Mouse (Mus musculus): ENCODE data around the gene Osbpl8.
"Not testable (repeated sequence)": the region's sequence is repeated elsewhere in the genome, so short reads cannot be mapped to it uniquely, and the experiment has no call there.

The Osbpl8 gene

DNA sequence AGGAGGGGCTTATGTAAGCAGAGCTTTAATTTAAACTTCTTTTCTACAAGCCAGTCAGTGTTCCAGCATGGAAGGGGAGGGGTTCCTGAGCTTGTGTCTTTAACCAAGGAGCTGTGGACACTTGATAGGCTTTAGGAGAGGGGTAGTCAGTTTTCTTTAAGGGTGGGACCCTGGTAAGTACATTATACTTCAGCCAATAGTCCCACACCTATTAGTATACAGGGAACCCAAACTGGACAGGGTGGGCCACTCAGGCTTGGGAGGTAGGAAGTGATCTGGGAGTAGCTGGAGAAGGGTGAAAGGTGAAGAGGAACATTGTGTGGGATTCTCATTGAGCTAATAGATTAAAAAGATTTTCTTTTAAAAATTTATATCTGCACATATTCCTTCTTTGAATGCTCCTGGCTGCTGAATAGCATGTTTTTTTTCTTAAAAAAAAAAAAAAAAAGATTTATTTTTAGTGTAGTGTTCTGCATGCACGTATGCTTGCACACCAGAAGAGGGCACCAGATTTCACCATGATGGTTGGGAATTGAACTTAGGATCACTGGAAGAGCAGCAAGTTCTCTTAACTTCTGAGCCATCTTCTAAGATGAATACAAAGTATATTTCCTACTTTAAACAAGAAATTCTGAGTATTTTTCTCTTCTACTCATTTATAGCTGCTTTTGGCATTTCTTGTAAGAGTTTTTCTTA is 21.2 kb downstream of the Osbpl8 start:
- DNase-seq (ENCODE audit: low spot score) = no peak

- no peak for DNase-seq (ENCODE audit: low spot score)
Measured at GRCm38 (mm10) chr10:111189022-111189555, 24.5 kb downstream of the Osbpl8 start.

DNA sequence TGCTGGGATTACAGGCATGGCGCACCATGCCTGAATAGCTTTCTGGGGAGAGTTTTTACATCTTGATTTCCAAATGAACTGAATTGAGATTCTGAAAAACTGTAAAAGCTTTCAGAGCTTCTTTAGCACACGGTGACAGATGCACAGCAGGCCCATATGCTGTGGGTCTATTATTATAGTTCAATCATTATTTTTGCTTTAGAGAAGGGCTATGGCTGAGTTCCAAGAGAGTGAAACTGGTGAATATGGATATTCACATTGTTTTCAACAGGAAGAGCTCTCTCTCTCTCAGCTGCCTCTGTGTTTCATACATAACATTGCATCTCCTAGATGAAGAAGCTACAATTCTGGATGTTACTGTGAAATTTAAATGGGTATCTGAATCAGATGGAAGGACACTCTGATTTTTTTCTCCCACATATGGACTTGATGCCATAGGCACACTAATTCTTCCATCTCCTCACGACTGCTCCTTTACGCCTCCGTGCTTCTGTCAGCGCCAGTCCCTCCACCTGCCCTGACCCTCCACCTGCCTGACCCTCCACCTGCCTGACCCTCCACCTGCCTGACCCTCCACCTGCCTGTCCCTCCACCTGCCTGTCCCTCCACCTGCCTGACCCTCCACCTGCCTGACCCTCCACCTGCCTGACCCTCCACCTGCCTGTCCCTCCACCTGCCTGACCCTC is 25.7 kb downstream of the Osbpl8 start:
- DNase-seq (ENCODE audit: low spot score) = no peak

- DNase-seq (ENCODE audit: low spot score) = no peak
Measured at GRCm38 (mm10) chr10:111193536-111193935, 29.0 kb downstream of the Osbpl8 start.

DNA sequence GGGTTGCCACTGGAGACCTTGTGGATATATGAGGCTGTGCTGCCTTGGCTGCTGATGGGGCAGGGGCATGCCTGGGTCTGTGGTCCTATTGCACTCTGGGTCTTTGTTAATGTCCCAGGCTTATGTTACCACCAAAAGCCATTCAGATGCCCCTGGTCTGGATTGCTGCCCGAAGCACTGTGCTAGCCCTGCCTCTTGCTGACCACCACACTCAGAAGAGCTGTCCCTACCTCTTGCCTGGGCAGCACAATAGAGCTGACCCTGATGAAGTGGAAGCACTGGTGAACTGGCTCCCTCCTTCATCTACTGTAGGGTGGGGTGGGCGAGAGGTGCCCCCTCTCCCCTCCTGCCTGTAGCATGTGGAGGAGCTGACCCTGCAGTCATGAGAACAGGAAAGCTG is 31.6 kb downstream of the Osbpl8 start:
- no peak for DNase-seq (ENCODE audit: low spot score)

DNA sequence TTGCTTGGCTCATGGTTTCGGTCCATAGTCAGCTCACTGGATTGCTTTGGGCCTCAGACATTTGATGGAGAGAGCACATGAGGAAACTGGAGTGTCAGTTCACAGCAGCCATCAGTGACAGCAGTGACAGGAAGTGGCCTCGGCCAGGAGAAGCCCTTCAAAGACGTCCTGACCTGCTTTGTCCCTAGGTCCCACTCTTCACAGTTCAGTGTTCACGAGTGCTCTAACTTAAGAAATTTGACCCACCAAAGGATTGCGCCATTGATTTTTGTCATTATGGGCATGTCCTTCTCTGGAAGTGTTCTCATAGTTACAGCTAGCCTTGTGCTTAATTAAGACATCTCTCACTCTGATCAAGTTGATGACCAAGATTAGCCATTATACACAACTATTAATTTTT is 34.2 kb downstream of the Osbpl8 start:
- not testable (repeated sequence) for DNase-seq (ENCODE audit: low spot score)

DNA sequence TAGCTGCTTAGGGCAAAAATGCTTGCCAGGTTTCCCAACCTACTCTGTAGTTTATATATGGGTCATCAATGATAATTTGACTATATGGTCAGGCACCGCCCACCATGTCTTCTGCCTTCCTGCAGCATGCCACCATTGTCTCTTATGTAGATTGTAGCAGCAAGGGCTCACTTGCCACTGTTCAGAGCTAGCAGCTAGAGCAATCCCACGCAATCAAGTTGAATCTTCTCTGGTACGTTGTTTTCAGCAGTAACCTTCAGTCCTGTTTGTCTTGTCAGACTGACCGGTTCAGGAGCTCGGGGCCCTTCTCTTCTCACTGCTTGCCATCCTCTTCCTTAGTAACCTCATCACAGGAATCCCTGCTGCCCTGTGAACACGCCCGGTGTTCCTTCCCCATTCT is 36.6 kb downstream of the Osbpl8 start:
- no peak for DNase-seq (ENCODE audit: low spot score)

DNA sequence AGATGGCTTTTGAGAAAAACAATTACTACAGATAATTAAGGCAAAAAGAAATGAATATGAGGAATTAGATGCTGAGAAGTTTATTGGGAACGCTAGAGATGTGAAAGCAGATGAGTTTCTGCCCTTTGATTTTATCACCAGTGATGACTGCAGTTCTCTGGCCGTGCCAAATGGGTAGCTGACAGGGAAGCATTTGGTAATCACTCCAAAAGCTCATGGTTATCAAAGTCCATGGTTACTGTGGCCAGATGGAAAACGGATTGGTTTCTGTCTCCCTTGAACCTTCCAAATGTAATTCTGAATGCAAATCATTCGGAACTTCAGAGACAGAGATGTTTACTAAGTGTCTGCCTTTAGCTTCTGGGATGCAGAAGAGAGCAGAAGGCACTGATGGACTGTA is 37.1 kb downstream of the Osbpl8 start:
- no peak for DNase-seq (ENCODE audit: low spot score)

GRCm38 (mm10) chr10:111204089-111204488 is 39.5 kb downstream of the Osbpl8 start:
- no peak for DNase-seq (ENCODE audit: low spot score)

DNA sequence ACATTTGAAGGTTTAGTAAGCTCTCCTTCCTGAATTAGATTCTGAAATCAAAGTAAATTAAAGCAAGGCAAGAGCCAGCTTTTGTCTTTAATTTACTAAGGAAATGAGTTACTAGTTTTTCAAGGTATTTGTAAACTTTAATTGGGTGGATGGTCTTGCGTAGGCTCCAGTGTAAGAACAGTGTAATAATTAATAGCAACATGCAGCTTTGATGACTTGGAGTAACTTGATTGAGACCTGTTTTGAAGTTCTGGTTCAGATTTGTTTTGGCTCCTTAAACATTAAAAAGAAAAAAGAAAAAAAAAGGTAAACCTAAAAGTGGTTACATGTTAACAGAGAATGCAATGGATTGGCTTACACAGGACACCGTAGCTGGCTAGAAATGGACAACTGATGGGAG is 40.9 kb downstream of the Osbpl8 start:
- DNase-seq (ENCODE audit: low spot score) = no peak

- DNase-seq (ENCODE audit: low spot score) = no peak
Measured at GRCm38 (mm10) chr10:111207386-111207785, 42.8 kb downstream of the Osbpl8 start.

GRCm38 (mm10) chr10:111214084-111214483 is 49.5 kb downstream of the Osbpl8 start:
- no peak for DNase-seq (ENCODE audit: low spot score)

- no peak for DNase-seq (ENCODE audit: low spot score)
Measured at GRCm38 (mm10) chr10:111214696-111215095, 50.1 kb downstream of the Osbpl8 start.

GRCm38 (mm10) chr10:111215572-111215971 is 51.0 kb downstream of the Osbpl8 start:
- no peak for DNase-seq (ENCODE audit: low spot score)

DNA sequence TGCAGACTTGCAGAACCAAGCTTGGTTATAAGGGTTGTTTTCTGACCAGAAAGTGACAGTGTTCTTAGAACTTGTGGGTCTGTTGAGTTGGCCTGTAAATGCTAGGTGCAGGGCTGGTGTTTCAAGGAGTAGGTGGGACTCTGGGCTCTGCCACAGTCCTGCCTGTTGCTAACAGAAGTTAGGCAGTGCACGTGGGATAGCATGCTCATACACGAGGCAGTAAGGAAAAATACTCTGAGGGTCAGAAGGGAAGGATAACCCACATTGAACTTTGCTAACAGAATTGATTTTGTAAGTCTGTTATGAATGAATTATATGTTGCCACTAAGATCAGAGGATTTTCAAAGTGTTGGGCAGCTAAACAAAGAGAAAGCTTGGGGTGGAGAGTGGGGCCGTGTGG is 51.6 kb downstream of the Osbpl8 start:
- no peak for DNase-seq (ENCODE audit: low spot score)

- DNase-seq (ENCODE audit: low spot score) = no peak
Measured at GRCm38 (mm10) chr10:111222535-111222934, 58.0 kb downstream of the Osbpl8 start.

DNA sequence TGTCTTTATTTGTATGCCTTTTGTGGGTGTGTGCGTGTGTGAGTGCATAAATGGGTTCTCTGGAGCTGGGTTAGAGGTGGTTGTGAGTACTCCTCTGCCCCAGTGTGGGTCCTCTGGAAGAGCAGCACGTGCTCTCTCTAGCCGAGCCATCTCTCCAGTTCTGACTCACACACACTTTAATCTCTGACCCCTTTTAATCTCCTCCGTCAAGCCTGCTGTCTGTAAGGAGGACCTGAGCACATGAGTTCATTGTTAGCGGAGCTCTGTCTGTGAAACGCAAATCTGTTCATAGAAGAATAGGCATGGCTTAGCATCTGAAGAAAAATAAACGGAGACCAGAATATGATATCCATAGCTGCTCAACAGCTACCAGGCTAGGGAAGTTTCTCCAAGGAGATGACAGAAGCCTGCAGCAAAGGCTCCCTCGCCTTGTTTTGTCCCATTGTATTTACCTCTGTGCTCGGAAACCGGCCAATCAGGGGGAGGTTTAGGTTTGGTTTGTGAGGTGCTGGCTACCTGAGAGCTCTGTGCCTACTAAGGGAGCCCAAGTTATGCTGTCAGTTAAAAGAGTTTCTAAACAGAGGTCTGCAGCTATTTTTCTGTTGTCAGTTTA is 58.8 kb downstream of the Osbpl8 start:
- DNase-seq (ENCODE audit: low spot score) = no peak

- DNase-seq (ENCODE audit: low spot score) = no peak
Measured at GRCm38 (mm10) chr10:111224696-111225095, 60.1 kb downstream of the Osbpl8 start.

- peak; percentile 73 for DNase-seq (ENCODE audit: low spot score)
Measured at GRCm38 (mm10) chr10:111226508-111226907, 62.0 kb downstream of the Osbpl8 start.

DNA sequence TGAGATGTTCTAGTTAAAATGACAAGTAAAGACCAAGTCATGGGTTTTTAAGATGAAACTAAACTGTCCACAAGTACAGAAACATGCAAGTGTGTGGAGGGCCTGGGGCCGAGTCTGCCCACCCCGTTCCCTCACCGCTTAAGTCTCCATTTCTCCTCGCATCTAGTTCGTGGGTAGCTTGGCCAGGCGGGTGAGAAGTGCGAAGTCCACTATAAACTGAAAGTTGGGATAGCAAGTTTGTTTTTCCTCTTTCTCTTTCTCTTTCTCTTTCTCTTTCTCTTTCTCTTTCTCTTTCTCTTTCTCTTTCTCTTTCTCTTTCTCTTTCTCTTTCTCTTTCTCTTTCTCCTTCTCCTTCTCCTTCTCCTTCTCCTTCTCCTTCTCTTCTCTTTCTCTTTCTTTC is 67.7 kb downstream of the Osbpl8 start:
- DNase-seq (ENCODE audit: low spot score) = not testable (repeated sequence)

GRCm38 (mm10) chr10:111233476-111234130 is 69.1 kb downstream of the Osbpl8 start:
- no peak for DNase-seq (ENCODE audit: low spot score)

DNA sequence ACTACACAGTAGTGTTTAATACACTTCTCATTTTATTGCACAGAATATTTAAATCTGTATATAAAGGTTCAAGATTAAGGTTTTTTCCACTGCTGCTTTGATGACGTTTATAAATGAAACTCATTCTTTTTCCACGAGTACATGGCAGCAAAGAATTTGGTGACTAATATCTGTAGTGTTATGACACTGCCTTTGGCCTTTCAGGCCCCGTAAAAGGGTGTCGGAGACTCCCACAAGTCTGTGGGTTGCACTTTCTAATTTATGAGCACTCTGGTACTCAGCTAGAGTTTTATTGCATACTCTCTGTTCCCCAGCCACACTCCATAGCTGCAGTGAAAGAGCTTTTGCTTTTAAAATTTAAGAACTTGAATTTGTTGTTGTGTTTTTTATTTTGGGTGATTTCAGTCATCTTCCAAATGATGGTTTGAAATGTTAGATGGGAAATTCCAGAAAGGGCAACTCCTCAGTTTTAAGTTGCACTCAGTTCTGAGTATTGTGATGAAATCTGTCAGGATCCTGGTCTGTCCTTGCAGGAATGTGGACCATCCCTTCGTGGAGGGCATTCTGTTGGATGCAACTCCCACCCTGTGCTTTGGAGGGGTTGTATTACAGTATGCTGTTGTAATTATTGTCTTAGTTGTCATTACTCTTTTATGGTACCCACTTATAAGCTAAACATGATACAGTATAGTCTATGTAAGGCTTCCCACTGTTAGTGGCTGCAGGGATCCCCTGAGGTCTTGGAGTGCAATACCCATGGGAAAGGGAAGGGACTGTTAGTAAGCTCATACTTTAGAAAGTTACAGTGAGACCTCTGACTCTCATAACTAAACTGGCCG is 70.1 kb downstream of the Osbpl8 start:
- no peak for DNase-seq (ENCODE audit: low spot score)
